Mouse (Mus musculus) neural tube, embryonic 11.5 days (tissue): ENCODE results near the gene Mmel1. TPM values are rescaled to one million over a fixed set of nuclear protein-coding genes. Genes with fewer than 3 reads are reported as not detected.

ENCODE experiments used
- ATAC-seq: fragments of 200-750 bp; cut with Nextera tagmentation; 2 replicates; pipeline ENCODE4 v1.8.0; 2017; ENCODE audit warnings: moderate number of reproducible peaks, mild to moderate bottlenecking, moderate TSS enrichment, moderate library complexity; ENCODE audit not compliant: insufficient read depth, low FRiP score, low TSS enrichment
- DNase-seq: peaks from one replicate; pipeline ENCODE4 v3.0.0-alpha.2; 2015; ENCODE audit warnings: low spot score
- H3K27ac ChIP-seq: fragments of 300-500 bp; sonication (generic); 2 replicates; pipeline ENCODE4 v1.5.1; 2014; ENCODE audit warnings: low read depth, mild to moderate bottlenecking, low read length
- H3K27me3 ChIP-seq: fragments of 300-500 bp; sonication (generic); 2 replicates; pipeline ENCODE4 v1.6.1; 2014; ENCODE audit warnings: mild to moderate bottlenecking, low read length, mixed read lengths; ENCODE audit not compliant: control insufficient read depth, insufficient read depth
- H3K36me3 ChIP-seq: fragments of 300-500 bp; sonication (generic); 2 replicates; pipeline ENCODE4 v1.6.1; 2014; ENCODE audit warnings: mild to moderate bottlenecking, low read length, moderate library complexity, mixed read lengths; ENCODE audit not compliant: control insufficient read depth, insufficient read depth
- H3K4me1 ChIP-seq: fragments of 300-500 bp; sonication (generic); 2 replicates; pipeline ENCODE4 v1.6.1; 2014; ENCODE audit warnings: low read length, mixed read lengths; ENCODE audit not compliant: control insufficient read depth, insufficient read depth
- H3K4me2 ChIP-seq: fragments of 300-500 bp; sonication (generic); 2 replicates; pipeline ENCODE4 v1.6.1; 2014; ENCODE audit warnings: low read depth, mild to moderate bottlenecking, moderate library complexity
- H3K4me3 ChIP-seq: fragments of 300-500 bp; sonication (generic); 2 replicates; pipeline ENCODE4 v1.5.1; 2014; ENCODE audit warnings: low read depth, low read length
- H3K9ac ChIP-seq: fragments of 300-500 bp; sonication (generic); 2 replicates; pipeline ENCODE4 v1.6.1; 2014; ENCODE audit warnings: mild to moderate bottlenecking, low read length
- H3K9me3 ChIP-seq: fragments of 300-500 bp; sonication (generic); 2 replicates; pipeline ENCODE4 v1.6.1; 2016; ENCODE audit warnings: low read length; ENCODE audit not compliant: control insufficient read depth
- WGBS: fragments of 180-500 bp; shearing (Covaris S2); extraction: QIAGEN DNeasy Blood & Tissue Kit; methylation state at CpG from one replicate; pipeline ENCODE4 v1.1.7; 2014; 5-methylcytosine and 5-hydroxymethylcytosine counted together
- polyA plus RNA-seq: library from polyadenylated mRNA; unstranded; fragments of >200 nt; fragmentation: Nextera tagmentation; extraction: Ambion mirVana; gene quantifications from 2 replicates; pipeline ENCODE4 v1.2.1, GENCODE M21; 2014

The Mmel1 gene
- polyA plus RNA-seq, 1 experiment from 2014 or later = 0.50 TPM

DNA sequence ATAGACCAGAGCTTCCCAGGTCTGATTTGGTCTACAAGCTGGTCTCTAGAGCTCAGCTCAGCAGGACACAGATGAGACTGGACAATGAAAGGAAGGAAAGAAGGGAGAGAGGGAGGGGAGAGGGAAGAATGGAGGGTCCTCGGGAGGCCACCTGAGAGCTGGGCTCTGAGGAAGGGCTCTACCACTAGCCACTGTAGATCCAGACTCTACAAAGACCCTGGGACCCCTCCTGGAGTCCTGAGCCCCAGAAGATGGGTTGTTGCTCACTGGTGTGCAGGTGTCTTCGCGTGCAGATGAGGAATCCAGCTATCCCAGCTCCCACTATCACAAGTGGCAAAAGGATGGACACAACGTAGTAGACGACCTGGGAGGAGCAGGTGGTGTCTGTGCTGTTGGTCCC, 53.5 kb downstream of the Mmel1 start:
- WGBS = 87% methylated on average over 5 of the region's 5 CpGs
- DNase-seq = no peak
- ATAC-seq = no peak

DNA sequence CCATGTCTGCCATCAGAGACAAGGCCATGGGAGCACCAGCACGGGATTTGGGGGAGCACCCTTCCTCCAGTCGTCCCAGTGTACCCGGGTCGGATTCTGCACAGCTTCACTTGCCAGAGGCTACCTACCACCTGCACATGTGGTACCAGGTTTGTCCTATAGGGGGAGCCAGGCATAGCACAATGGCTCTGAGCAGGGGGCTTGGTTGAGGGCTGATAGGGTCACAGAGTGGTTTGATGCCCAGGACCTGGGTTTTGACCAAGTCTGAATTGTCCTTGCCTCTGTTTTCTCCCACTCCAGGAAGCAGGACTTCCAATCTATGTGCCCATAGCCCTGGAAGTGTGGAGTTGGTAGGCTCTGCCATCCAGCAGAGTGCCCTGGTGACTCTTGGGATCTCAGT, 56.0 kb downstream of the Mmel1 start:
- no peak for ATAC-seq
- 59% methylated on average over 4 of the region's 4 CpGs for WGBS
- no peak overlapping the region for H3K27ac ChIP-seq
- no peak overlapping the region for H3K9ac ChIP-seq
- no peak overlapping the region for H3K4me3 ChIP-seq
- DNase-seq = no peak
- no peaks in the 10 kb centered on the region for H3K4me1 ChIP-seq
- H3K27me3 ChIP-seq = no peaks in the 10 kb centered on the region
- no peak overlapping the region for H3K4me2 ChIP-seq
- H3K36me3 ChIP-seq = no peaks in the 10 kb centered on the region
- H3K9me3 ChIP-seq = no peaks in the 10 kb centered on the region

More for the DNA sequence above, 53.5 kb downstream of the Mmel1 start:
- no peaks in the 10 kb centered on the region for H3K27me3 ChIP-seq
- H3K9ac ChIP-seq = no peak overlapping the region
- no peaks in the 10 kb centered on the region for H3K4me1 ChIP-seq
- no peak overlapping the region for H3K4me2 ChIP-seq
- no peaks in the 10 kb centered on the region for H3K9me3 ChIP-seq
- H3K36me3 ChIP-seq = no peaks in the 10 kb centered on the region
- H3K4me3 ChIP-seq = no peak overlapping the region
- H3K27ac ChIP-seq = no peak overlapping the region

DNA sequence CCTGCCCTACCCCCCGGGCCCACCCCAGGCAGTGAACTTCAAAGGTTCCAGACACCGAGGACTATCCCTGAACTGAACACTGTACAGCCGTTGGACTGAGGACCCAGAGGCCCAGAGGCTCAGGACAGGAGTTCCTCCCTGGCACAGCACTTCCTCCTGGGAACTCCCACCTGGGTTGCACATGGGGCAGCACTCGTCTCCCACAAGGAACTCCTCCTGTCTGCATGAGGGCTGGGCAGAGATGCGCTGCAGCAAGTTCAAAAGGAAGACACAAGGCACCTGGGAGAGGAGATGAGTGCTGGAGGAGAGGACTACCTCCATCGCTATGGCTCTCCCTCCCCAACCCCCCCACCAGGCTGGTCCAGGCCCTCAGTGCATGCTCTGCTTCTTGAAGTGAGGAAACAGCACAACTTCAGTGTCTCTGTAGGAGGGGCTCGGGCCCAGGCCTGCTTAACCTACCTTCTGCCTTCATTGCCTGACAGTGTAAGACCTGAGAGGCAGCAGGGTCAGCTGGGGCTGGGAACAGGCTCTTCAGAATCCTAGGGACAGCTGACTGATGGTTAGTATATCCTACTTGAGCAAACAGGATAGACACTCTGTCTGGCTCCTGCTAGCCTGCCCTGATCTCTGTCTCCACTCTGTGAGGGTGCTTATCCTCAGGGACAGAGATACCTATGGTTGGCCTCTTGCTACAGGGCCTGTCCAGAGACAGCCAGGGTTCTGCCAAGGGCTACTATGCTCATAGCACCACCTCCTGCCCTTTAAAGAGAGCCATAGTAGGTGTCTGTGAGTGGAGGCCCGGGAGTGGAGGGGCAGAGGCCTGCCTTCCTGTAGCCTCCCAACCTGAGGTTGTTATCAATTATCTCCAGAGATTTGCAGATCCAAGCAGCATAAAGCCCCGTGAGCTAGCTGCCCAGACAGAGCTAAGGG, 57.8 kb downstream of the Mmel1 start:
- H3K27me3 ChIP-seq = no peaks in the 10 kb centered on the region
- no peaks in the 10 kb centered on the region for H3K9me3 ChIP-seq
- H3K36me3 ChIP-seq = no peaks in the 10 kb centered on the region
- no peak overlapping the region for H3K4me2 ChIP-seq
- peak overlapping the region; percentile 10; the same call in 1 of the 2 replicates for H3K9ac ChIP-seq
- H3K27ac ChIP-seq = no peak overlapping the region
- WGBS = 67% methylated on average over 9 of the region's 9 CpGs
- DNase-seq (no peak), ATAC-seq (no peak)
- no peaks in the 10 kb centered on the region for H3K4me1 ChIP-seq
- no peak overlapping the region for H3K4me3 ChIP-seq

DNA sequence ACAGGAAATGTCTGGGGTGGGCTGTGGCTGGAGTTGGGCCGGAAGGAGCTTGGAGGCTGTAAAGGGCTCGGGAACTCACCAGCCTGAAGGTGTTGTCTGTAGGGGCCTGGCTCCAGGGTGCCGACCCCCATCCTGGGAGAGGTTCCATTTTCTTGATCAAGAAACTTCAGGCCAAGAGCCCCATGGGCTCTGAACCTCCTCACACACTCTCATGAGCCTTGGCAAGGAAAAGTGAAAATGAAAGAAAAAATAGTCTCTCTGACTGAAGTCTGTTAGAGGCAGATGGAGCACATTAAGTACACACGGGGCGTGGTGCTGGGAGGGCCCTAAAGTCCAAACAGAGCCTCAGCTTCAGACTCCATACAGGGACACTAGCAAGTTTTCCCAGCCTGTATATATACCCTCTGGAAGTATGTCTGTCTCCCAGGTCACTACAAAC, 58.5 kb downstream of the Mmel1 start:
- H3K9ac ChIP-seq = no peak overlapping the region
- no peak overlapping the region for H3K4me3 ChIP-seq

DNA sequence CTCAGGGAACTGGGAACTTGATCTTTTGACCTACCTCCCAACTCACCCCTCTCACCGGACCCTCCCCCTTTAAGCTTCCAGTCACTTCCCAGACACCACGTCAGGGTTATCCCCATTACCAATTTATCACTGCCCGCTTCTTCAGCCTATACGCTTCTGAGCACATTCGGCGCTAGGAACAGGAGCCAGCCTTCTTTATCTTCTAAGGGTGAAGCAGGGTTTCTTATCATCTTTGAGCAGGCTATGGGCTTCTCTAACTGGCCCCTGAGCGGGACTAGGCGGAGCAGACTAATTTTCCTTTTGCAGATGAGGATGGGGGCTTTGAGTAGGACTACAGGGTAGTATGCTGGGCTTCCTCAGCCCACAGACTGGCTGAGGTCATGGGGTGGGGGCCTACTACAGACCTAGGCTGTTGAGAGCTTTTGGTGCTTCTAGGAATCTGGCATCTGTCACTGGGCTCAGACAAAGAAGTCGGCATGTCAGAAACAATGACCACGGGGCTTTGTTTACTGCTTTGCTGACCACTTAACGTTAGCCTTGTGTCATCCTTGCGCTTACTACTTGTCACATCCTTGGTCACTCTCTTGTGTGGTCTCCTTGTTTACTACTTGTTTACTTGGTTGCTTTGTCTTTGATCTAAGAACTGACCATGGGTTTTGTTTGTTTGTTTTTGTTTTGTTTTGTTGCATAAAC, 59.2 kb downstream of the Mmel1 start, which contains the start of gene Tnfrsf14:
Tnfrsf14 (minus strand) TSS at position 169 of the 693 bp plus-strand sequence.
- Histone ChIP-seq H3K9me3 (no peaks in the 10 kb centered on the region), H3K9ac (peak within 1 kb of the TSS; percentile 10; the same call in 1 of the 2 replicates), H3K36me3 (no peaks in the 10 kb centered on the region), H3K27me3 (no peaks in the 10 kb centered on the region), H3K4me1 (no peaks in the 10 kb centered on the region), H3K4me2 (no peak within 1 kb of the TSS), H3K4me3 (no peak within 1 kb of the TSS), H3K27ac (no peak within 1 kb of the TSS)
- 50% methylated on average over 12 of the region's 12 CpGs for WGBS
- ATAC-seq (no peak), DNase-seq (no peak)

More for the DNA sequence above, 58.5 kb downstream of the Mmel1 start:
- H3K27ac ChIP-seq = no peak overlapping the region
- 49% methylated on average over 5 of the region's 5 CpGs for WGBS
- H3K27me3 ChIP-seq = no peaks in the 10 kb centered on the region
- H3K4me2 ChIP-seq = no peak overlapping the region
- ATAC-seq = no peak
- H3K9me3 ChIP-seq = no peaks in the 10 kb centered on the region
- DNase-seq = no peak
- H3K4me1 ChIP-seq = no peaks in the 10 kb centered on the region
- no peaks in the 10 kb centered on the region for H3K36me3 ChIP-seq

DNA sequence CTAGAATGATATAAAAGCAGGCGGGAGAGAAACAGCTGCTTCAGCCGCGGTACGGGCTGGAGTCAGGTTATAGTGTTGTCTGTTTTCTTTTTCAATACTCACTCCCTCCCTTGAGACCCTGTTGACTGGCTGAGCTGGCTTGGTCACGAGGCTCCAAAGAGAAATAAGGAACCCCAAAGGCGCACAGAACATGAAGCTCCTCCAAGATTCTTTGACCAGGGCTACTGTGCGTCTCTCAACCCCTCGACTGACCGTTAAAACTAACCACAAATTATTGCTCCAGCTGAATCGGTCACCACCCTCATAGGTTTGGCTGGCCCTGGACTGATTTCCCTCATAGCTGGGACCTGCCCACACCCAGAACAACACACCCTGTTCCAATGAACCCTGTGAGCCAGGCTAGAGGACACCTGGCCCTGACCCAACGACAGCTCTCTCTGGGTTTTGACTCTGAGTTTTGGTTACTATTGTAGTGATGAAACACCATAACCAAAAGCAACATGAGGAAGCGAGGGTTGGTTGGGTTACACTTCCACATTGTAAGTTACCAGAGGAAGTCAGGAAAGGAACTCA, 59.8 kb downstream of the Mmel1 start:
- Histone ChIP-seq H3K4me1 (no peaks in the 10 kb centered on the region), H3K9me3 (no peaks in the 10 kb centered on the region), H3K36me3 (no peaks in the 10 kb centered on the region), H3K27me3 (no peaks in the 10 kb centered on the region), H3K4me3 (no peak overlapping the region), H3K27ac (no peak overlapping the region), H3K4me2 (no peak overlapping the region), H3K9ac (no peak overlapping the region)
- DNase-seq (no peak), ATAC-seq (no peak)
- WGBS = 79% methylated on average over 12 of the region's 12 CpGs

DNA sequence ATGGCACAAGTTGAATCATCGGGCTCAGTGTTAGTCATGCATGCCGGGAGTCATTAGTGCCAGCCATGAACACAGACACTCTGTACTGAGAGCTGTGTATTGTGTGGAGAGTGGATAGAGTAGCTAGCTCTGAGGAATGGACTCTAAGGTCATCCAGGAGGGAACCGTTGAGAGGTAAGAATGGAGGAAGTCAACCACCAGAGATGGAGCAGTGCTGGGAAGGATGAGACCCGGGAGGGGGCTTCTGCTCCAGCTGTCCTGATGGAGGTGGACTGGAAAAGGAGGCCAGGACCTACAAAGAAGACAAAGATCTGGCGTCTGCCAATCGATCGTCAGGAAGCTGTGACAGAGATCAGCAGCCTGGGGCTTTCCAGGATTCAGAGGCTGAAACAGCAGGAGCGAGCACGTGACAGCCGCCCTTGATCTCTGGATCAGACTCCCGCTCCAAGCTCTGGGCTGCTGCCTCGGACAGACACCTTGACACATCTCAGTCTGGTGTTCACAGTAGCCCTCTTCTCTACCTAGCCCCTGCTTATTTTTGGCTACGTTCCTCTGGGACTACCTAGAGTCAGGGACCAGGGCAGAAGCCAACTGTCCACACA, 64.0 kb downstream of the Mmel1 start:
- no peaks in the 10 kb centered on the region for H3K36me3 ChIP-seq
- H3K9ac ChIP-seq = no peak overlapping the region; the same call in 1 of the 2 replicates
- ATAC-seq = no peak
- H3K4me1 ChIP-seq = no peaks in the 10 kb centered on the region
- DNase-seq = no peak
- no peak overlapping the region for H3K27ac ChIP-seq
- 61% methylated on average over 13 of the region's 13 CpGs for WGBS
- no peaks in the 10 kb centered on the region for H3K9me3 ChIP-seq
- no peak overlapping the region for H3K4me2 ChIP-seq
- no peaks in the 10 kb centered on the region for H3K27me3 ChIP-seq
- H3K4me3 ChIP-seq = no peak overlapping the region

DNA sequence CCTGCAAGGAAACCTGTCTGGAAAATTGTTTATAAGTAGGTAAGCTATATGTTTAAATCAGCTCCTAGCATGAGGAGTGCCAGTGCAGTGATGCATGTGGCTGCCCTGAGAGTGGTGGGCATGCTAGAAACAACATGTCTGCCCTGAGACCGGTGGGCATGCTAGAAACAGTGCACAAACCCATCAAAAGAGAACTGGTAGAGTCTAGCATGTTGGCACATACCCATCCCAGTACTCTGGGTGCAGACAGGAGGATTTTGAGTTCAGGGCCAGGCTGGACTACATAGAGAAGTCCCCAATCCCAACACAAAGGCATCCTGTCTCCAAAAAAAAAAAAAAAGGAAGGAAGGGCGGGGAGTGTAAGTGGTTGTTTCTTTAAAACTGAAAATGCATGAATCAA, 65.4 kb downstream of the Mmel1 start:
- Histone ChIP-seq H3K4me2 (no peak overlapping the region), H3K27me3 (no peaks in the 10 kb centered on the region), H3K9me3 (no peaks in the 10 kb centered on the region), H3K4me1 (no peaks in the 10 kb centered on the region), H3K4me3 (no peak overlapping the region), H3K36me3 (no peaks in the 10 kb centered on the region), H3K9ac (no peak overlapping the region), H3K27ac (no peak overlapping the region)
- ATAC-seq = no peak
- no peak for DNase-seq
- WGBS = 86% methylated on average over 2 of the region's 2 CpGs
